Mouse (Mus musculus) adrenal gland, postnatal 10 days (tissue): Measurements from ENCODE around the gene Synpo2. TPM values are rescaled to one million over a fixed set of nuclear protein-coding genes. Genes with fewer than 3 reads are reported as not detected.
"Not testable (repeated sequence)": the region's sequence is repeated elsewhere in the genome, so short reads cannot be mapped to it uniquely, and the experiment has no call there.

ENCODE experiments used
- DNase-seq: peaks from one replicate; pipeline ENCODE4 v3.0.0; 2021; ENCODE audit warnings: mixed read lengths
- total RNA-seq, 2 experiments: library from RNA; stranded (reverse); gene quantifications; 2 replicates each; pipeline ENCODE4 v1.2.3; 2021

Synpo2 gene
- total RNA-seq, 2 experiments from 2014 or later: 9.2 to 20.7 TPM

GRCm38 (mm10) chr3:123131151-123131756, 104.7 kb downstream of the Synpo2 start:
- peak; percentile 19 for DNase-seq

- no peak for DNase-seq
Measured at GRCm38 (mm10) chr3:123130314-123131150, 105.4 kb downstream of the Synpo2 start.

- DNase-seq: peak; percentile 76
Measured at GRCm38 (mm10) chr3:123128781-123129180, 107.2 kb downstream of the Synpo2 start.

- DNase-seq: peak; percentile 41
Measured at GRCm38 (mm10) chr3:123128091-123128490, 107.9 kb downstream of the Synpo2 start.

GRCm38 (mm10) chr3:123126741-123127140, 109.2 kb downstream of the Synpo2 start:
- DNase-seq: not testable (repeated sequence)

- no peak for DNase-seq
Measured at GRCm38 (mm10) chr3:123123817-123124216, 112.1 kb downstream of the Synpo2 start.

- no peak for DNase-seq
Measured at GRCm38 (mm10) chr3:123122151-123123030, 113.6 kb downstream of the Synpo2 start.

- peak; percentile 23 for DNase-seq
Measured at GRCm38 (mm10) chr3:123116903-123117302, 119.0 kb downstream of the Synpo2 start.

GRCm38 (mm10) chr3:123115770-123116527, 120.0 kb downstream of the Synpo2 start:
- peak; percentile 59 for DNase-seq

- DNase-seq: no peak
Measured at GRCm38 (mm10) chr3:123114001-123114635, 121.8 kb downstream of the Synpo2 start.

- no peak for DNase-seq
Measured at GRCm38 (mm10) chr3:123112781-123113180, 123.2 kb downstream of the Synpo2 start.

GRCm38 (mm10) chr3:123111071-123111711, 124.8 kb downstream of the Synpo2 start:
- DNase-seq: no peak

GRCm38 (mm10) chr3:123107830-123108549, 128.0 kb downstream of the Synpo2 start:
- peak; percentile 42 for DNase-seq

GRCm38 (mm10) chr3:123104325-123104724, 131.6 kb downstream of the Synpo2 start:
- DNase-seq: peak; percentile 50

- peak; percentile 80 for DNase-seq
Measured at GRCm38 (mm10) chr3:123103151-123103860, 132.6 kb downstream of the Synpo2 start.

GRCm38 (mm10) chr3:123101761-123102160, 134.2 kb downstream of the Synpo2 start:
- no peak for DNase-seq

- no peak for DNase-seq
Measured at GRCm38 (mm10) chr3:123095111-123095510, 140.8 kb downstream of the Synpo2 start.

- no peak for DNase-seq
Measured at GRCm38 (mm10) chr3:123093640-123094361, 142.1 kb downstream of the Synpo2 start.
